Mouse (Mus musculus) ovary, adult 18-20 months (tissue): ENCODE data around the gene Slc22a12.

Experiments
- DNase-seq: peaks from one replicate; pipeline ENCODE4 v3.0.0; 2022; ENCODE audit warnings: low spot score, mixed read lengths

Slc22a12 gene

DNA sequence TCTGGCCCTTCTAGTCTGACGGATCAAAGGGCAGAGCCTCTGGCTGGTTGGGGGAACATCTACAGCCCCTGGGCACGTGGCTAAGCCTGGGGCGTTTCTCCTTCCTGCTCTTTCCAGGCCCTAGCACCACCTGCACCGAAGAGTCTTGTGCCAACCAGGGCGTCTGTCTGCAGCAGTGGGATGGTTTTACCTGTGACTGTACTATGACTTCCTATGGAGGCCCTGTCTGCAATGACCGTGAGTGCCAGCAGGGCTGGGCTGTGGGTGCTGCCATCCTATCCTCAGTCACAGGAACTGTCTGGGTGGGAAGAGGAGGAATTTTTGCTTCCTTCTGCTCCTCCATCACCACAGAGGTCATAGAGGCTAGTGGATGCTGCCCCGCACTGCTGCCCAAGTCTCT lies 49.6 kb downstream of the Slc22a12 start:
- no peak for DNase-seq

DNA sequence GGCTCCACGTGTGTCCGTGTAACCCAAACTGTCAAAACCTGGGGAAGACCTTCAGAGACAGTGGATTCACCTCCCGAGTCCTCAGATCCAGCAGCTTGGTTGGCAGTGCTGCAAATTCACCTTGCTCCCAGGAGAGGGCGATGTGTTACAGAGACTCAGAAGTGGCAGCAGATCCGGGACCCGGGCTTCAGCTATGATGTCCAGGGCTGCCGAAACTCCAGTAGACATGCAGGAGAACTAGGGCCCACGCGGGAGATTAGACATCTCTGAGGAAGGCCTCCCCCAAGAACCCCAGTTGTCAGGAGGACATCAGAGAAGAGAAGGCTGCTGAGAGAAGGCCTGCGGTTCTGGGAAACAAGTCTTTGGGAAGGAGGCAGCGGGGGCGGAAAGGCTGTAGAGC lies 50.7 kb downstream of the Slc22a12 start:
- DNase-seq, result no peak

DNA sequence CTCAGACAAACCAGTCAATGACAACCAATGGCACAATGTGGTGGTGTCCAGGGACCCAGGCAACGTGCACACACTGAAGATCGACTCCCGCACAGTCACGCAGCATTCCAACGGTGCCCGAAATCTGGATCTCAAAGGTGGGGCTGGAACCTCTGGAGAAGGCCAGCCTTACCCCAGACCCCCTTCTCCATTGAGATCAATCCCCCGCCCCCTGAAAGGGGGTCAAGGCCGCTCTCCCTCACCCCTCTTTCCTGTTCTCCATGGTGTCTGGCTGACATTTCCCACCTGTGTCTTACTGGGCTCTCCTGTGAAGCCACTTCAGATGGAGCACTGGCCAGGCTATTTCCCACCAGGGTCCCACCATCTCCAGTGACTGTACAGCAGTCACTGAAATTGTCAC lies 51.3 kb downstream of the Slc22a12 start:
- no peak for DNase-seq

DNA sequence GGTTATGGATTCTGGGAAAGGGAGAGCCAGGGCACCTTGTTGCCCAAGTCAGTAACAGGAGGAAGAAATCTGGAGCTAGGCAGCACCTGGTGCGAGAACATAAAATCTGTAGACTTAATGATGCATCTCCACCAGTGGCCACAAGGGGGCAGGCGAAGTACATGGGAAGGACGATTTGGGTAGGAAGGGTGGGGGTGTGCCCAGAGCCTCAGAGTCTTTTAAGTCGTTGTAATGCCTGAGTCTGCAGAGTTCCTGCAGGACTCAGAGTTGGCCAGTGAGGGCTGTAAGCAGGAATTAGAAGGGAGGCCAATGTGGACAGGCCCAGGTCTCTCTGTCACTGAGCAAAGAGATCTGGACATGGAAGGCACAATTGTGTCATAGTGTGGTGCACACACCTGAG lies 53.8 kb downstream of the Slc22a12 start:
- peak; percentile 42 for DNase-seq
